Mouse (Mus musculus) ovary, adult 18-20 months (tissue): ENCODE data around the gene Rnf10.
A peak's percentile ranks its signal among the peaks of the same experiment; 100 is the strongest.

Experiments
- DNase-seq: peaks from one replicate; pipeline ENCODE4 v3.0.0; 2022; ENCODE audit warnings: low spot score, mixed read lengths

The Rnf10 gene

DNA sequence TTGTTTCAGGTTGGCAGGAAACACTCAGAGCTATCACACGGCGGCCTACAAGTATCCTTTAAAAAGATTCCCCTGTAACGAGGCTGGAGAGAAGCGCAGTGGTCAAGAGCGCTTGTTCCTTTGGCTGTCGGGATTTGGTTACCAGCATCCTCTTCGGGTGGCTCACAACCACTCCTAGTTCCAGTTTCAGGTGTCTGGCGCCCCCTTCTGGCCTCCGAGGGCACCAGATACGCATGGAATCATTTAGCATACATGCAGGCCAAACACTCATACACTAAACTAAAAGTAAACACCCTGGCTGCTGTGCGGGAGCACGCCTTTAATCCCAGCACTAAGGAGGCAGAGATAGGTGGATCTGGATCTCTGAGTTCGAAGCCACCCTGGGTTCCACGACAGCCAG lies 3.3 kb upstream of the Rnf10 start:
- no peak for DNase-seq

DNA sequence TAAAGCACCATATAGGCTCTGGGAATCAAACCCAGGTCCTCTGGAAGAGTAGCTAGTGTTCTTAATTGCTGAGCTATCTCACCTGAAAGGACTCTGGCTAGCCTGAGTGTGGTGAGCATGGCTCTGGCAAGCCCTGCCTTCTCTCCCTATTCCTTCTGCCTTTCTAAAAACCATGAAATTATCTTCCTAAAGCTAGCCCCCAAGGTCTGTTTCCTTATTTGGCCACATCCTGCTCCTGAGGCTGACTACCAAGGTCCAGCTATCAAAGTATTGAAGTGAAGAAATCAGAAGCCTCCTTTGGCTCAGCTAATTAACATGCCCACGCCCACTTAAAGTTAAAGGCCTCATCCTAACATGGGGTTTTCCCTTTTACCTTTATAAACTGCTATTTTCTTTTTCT lies 2.1 kb upstream of the Rnf10 start:
- DNase-seq, result peak; percentile 62

DNA sequence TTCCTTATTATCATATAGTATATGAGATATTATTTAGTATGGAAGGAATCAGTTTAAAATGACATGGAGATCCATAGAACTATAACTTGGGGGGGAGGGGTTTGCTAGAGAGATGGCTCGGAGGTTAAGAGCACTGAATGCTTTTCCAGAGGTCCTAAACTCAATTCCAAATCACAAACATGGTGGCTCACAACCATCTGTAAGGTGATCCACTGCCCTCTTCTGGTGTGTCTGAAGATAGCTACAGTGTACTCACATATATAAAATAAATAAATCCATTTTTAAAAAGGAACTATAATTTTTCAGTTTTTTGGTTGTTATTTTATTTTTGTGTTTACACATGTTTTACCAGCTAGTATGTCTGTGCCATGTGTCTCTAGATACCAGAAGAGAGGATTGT lies 1.7 kb upstream of the Rnf10 start:
- no peak for DNase-seq

DNA sequence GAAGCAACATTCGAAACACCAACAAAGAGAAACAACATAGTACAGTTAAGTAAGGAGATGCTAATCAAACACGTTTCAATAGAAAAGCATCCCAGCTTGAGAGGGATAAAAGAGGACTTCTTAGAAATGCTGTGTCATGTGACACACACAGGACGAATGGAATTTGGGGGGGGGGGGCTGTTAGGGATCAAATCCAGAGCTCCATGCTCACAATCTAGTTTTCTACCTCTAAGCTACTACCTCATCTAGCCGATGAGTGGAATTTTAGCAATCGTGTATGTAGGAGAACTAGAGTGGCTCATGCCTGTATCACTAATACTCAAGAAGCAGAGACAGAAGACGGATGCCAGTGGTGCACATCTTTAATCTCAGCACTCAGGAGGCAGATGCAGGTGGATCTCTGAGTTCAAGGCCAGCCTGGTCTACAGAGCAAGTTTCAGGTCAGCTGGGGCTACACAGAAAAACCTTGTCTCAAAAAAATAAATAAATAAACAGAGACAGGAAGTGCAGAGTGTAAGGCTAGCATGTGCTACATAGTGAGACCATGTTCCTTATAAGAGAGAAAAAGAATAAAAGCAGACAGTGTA lies 944 bp upstream of the Rnf10 start:
- DNase-seq, result no peak

DNA sequence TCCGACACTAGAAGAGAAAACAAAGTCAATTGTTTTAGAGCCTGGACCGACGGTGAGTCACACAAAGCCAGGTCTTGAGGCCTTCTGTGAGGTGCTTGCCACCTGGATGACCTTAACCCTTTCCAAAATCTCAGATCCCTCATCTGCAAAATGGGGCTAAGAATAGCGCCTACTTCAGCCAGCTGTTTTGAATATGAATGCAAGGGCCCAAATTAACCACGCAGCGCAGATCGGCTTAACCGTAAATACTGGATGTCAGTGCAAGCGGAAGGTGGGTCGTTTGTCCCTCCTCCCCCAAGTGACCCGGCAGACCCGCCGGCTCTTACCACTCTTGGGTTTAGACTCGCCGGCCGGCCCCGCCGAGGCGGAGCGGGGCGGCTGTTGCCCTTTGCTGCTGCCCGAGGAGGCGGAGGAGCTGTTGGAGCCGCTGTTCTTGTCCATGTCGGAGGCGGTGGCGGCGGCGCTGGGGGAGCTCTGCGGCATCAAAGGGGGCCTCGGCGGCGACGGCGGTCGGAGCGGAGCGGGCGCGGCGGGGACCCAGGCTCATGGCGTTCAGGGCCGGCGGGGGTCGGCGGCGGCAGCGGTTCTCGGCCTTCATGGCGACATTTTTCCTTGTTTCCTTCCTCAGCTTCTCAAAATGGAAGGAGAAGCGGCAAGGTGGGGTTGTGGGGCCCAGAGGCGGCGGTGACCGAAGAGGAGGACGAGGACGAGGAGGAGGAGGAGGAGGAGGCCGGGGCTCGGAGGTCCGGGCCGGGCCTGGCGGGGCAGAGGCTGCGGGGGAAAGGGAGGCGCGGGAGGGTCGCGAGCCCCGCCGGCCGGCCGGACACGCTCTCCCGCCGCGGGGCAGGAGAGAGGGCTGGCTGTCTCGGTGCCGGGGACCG lies 527 bp downstream of the Rnf10 start:
- DNase-seq, result peak; percentile 19

DNA sequence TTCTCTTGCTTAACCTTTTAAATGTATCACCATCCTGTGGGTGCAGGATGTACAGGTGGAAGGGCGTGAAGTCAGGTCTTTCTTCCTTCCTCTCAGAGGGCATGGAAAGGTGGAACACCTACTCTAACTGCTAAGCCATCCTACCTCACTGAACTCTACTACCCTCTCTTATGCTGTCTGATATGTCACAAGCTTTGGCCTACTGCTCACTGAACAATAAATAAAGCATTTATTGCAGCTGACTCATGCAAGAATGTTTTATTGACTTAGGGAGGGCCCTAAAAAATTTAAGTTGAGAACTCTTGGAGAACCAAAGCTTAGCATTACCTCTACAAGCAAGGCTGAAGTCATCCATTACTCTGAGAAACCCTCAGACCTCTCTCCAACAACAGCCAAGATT lies 2.7 kb downstream of the Rnf10 start:
- DNase-seq, result no peak

DNA sequence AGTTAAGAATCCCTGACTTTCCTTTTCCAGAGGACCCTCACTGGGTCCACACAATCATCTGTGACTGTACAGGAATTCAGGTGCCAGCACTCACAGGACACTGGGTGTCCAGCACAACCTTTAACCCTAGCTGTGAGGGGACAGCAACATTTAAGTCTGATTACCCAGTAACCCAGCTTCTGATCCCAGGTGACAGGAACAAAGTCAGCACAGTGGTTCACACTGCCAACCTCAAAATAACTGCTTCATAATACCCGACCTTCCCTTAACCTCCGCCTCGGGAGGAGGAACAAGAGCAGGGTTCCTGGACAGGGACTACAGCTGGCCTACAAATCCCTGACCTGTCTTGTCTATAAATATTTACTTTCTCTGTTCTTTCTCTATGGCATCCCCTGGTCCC lies 4.4 kb downstream of the Rnf10 start:
- DNase-seq, result no peak

DNA sequence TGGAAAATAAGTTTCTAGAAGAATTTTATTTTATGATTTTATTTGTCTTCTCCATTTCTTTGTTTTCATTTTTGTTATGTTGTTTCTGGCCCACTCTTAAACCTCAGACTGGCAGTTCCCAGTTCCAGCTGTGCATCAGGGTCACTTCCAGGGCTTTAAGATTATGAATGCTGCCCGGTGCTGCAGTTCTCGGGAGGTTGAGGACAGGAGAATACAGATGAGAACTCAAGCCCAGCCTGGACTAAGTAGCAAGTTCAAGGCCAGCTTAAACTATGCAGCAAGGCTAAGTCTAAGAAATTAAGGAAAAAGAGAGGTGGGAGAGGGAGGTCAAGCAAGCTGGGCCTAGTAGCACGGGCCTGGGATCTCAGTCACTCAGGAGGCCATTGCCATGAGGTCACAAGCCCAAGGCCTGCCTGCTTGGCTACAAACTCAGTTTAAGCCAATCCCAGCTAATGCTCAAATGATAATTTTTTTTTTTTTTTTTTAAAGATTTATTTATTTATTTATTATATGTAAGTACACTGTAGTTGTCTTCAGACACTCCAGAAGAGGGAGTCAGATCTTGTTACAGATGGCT lies 5.1 kb downstream of the Rnf10 start:
- no peak for DNase-seq

DNA sequence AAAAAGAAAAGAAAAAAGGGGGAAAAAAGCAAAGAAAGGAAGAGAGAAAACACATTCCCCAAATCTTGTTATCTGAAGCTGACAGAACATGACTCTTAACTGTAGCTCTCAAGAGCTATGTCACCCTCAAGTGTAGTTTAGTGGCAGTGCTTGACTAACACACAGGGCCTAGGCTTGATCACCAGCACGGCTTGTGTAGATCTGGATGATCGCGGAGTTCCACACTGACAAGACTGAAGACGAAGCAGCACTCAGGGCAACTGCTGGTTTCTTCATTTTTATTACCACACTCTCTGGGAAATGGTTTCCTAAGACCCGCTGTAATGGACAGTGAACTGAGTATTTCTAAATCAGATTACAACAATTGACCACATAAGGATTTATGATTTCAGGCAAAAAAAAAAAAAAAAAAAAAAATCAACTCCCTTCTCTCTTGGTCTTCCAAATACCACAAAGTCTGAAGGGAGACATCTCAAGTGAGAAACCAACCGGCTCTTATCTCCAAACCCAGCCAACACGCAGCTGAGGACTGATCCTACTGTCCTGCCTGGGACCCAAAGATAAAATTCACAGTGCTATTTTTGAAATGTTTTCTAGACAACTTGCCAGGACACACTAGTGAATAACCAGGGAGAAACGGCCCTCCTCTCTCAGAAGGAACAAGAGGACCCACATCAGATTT lies 5.8 kb downstream of the Rnf10 start:
- DNase-seq, result no peak

DNA sequence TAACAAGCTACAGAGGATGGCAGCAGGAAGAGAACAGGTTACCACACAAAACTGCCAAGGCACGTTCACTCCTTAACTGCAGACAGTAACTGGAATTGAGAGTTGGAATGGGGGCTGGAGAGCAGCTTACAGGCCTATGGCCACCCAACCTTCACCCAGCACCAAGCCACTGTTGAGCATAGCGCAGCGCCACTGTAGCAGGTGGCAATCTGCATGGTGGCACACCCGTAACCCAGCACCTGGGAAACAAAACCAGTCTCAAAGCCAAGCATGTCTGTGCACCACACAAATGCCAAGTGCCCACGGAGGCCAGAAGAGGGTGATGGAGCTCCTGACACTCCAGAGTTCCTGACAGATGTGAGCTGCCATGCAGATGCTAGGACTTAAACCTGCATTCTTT lies 6.4 kb downstream of the Rnf10 start:
- no peak for DNase-seq

DNA sequence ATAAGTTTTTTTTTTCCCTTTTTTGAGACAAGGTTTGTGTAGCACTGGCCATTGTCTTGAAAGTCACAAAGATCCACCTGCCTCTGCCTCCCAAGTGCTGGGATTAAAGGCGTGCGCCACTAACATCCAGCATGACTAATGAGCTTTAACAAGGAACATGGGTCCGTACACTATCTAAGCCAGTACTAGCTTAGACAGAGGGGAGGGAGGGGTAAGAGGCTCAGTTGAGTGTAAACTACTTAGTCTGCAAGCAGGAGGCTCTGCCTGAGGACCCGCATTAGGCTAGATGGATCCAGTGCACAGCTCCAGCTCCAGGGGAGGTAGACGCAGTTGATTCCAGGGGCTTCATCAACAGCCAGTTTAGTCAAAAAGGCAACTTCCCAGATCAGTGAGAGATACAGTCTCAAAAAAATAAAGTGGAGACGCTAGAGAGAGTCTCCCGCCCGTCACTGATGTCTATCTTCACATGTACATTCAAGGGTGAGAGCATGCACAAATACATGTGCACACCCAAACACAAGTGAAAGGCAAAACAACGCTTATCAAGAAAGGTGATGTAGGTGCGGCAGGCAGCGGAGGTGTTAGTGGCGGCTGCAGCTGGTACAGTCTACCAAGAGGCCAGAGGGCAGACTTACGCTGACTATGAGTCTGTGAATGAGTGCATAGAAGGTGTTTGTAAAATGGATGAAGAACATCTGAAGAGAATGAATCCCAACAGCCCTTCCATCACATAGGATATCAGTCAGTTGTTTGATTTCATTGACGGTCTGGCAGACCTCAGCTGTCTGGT lies 10.0 kb downstream of the Rnf10 start:
- no peak for DNase-seq

DNA sequence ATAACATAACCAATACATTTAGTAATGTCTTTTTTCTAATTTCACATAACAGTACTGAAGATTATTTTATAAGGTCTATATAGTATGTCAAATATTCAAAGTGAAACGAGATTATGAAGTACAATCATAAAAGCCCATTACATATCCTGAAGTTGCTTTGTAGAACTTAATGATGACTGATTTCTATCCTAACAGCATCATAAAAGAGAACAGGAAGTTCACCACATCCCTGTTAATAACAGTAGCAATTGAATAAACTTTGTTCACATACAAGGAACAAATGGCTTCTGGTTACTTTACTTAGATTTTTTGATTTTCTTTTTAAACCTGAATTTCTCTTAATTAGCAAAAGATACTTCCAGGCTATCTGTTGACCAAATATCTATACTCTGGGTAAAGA lies 10.8 kb downstream of the Rnf10 start:
- no peak for DNase-seq

DNA sequence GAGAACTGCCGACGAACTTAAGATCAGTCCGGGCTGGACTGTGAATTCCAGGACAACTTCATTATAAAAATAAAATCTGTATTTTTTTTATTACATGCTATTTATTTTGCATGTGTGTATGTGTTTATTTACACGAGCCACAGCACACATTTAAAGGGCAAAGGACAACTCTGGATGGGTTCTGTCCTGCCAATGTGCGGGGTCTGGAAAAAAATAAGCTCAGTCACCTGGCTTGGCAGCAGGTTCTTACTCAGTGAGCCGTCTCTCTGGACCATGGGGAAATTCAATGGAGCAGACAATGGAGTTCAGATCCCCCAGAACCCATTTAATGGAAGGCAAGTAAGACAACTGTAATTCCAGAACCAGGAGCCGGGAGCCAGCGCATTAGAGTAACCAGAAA lies 11.6 kb downstream of the Rnf10 start:
- no peak for DNase-seq

DNA sequence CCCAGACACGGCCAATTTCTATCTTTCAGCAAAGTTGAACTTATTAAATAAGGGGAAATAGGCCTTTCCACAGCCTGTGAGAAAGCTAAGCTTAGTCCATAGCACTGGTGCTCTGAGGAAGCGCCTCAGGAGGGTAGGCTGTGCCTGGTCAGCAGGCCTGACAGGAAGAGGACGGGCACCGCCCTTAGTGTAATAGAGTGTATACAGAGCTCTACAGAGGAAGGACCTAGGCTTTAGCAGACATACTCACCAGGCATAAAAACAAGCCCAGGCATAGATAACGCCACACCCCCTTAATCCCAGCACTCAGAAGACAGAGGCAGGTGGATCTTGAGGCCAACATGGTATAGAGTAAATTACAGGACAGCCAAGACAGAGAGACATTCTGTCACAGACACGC lies 12.3 kb downstream of the Rnf10 start:
- no peak for DNase-seq

DNA sequence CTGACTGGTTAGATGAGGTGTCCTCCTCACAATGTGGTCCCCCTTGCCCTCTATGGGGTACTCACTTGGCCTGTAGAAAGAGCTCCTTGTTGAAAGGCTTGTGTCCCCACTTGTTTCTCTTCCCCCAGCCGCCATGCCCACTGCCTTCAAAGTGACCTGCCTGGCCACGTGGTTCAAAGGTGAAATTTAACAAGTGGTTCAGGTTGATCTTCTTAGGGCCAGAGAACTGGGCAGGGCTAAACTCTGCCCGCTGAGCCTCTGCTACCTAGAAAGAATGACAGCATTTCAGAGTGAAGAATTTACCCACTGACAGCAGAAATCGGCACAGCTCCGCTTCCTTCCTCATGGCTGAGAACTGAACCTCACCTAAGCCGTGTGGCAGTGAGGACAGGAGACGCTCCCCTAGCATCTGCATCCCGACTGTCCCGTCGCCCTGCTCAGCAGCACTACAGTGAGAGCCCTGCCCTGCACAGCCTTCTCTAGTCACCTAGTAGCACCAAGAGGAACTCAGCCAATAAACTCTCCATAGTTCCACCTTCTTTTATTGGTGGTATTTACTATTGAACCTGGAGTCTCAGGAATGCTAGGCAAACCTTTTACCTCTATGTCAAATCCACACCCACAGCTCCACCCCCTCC lies 15.7 kb downstream of the Rnf10 start:
- DNase-seq, result no peak

DNA sequence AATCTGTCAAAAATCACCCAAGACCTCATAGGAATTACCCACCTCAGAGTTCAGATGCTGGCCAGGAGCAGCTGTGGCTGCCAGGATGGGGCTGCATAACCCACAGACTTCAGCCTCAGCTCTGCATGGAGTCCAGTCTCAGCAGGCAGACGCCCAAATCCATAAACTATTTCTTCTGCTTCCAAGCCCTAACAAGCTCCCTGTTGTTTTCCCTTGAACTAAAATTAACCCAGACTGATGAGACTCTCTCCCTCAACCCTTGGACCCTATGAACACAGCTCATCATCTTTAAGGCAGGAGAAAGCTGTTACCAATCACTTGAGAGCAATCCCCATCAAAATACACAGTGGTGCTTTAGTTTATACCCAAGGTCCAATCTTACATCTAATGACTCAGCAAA lies 17.2 kb downstream of the Rnf10 start:
- DNase-seq, result no peak

DNA sequence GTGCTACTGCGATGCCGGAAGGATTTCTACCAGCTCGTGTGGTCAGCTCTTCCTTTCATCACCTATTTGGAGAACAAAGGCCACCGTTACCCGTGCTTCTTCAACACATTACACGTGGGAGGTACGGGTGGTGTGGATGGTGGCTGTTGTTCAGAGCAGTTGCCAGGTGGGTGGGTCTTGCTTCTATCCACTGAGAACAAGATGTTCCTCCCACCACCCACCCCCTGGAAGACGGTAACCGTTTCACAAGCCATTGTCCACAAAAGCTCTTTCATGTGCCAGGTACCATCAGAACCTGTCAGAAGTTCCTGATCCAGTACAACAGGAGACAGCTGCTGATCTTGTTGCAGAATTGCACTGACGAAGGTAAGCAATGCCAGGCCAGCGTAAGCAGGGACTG lies 32.5 kb downstream of the Rnf10 start:
- DNase-seq, result no peak

DNA sequence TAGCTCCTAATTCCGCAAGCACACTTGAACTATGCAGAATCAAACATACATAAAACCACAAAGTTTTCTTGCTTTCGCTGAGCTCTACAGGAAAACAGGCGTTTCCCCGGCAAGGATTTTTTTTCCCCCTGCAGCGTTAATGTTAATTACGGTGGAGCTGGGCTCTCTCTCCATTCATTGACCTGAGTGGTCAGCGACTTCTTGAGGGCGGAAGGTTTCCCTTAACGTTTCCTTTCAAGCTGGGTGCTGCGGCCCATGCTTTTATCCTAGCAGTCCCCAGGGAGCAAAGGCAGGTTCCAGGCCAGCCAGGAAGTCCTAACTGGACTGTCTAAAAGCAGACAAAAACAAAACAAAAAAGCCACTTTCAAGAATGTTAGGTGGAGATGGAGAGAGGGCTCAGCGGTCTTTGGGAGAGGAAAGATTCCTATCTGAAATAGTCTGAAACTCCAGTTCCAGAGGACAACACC lies 33.9 kb downstream of the Rnf10 start:
- DNase-seq, result no peak

DNA sequence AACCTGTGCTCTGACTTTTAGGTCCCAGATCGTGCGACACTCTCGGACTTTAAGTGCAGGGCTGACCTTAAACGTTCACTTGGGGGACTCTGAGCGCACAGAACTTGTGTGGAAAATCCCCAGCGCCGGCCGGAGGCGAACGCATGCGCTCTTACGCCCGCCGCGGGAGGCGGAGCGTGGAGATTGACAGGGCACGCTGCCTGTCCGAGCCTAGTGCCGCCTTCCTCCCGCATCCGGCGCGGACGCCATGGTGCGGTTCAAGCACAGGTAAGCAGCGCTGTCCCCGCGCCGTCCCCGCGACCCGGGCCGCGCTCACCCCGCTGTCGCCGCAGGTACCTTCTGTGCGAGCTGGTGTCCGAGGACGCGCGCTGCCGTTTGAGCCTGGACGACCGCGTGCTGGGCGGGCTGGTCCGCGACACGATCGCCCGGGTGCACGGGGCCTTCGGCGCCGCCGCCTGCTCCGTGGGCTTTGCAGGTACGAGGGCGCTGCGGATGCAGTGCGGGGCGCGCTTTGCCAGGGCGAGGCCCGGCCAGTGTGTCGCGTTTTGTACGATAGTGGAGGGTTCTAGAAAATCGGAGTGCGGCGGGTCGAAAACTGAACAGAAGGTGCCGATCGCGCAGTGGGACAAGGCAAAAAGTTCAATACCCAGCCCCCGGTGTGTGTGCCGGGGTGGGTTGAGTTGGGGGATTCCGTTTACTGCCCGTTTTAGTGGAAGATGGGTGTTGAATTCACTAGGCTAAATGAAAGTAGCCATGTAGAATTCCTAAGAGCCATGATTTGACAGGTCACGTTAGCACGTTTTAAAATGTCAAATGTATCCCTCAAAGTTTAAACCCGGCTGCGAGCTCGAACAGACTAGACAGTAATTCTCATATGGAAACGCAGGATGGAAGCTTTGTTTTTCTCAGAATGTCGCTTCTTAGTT lies 34.6 kb downstream of the Rnf10 start:
- peak; percentile 87 for DNase-seq

DNA sequence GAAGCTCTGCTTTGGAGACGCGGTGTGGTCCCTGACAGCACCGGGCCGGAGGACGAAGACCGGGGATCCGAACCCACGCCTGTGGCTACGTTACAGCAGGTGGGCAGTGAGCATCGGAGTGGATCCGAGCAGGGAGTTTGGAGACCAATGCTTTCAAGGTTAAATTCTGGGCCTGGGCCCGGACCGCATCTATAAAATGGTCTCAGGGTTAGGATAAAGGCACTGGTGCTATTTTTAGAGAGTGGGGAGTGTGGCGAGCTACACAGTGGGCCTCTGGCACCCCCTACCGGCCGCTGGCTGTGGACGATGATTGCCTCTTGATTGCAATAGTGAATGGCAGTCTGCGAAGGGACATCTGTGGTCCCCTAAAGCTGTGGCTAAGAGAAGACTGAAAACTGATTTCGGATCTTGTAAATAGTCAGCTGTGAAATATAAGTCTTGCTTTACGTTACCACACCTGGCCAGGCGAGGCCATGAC lies 36.9 kb downstream of the Rnf10 start, which contains the start of gene Pop5:
Gene Pop5, plus strand, starts transcription at position 51 of the 478 bp plus-strand sequence.
- peak; percentile 48 for DNase-seq
